Mouse (Mus musculus) erythroblast, embryonic 14.5 days (primary cell): ENCODE measurements around the gene Fblim1.

ENCODE experiments used
- GATA1 ChIP-seq: IDR thresholded peaks from 2 replicates; pipeline ENCODE4 v1.6.1; 2012; ENCODE audit warnings: low read length, inconsistent platforms, mixed read lengths
- TAL1 ChIP-seq: IDR thresholded peaks from 3 replicates; pipeline ENCODE4 v1.6.1; 2012; ENCODE audit warnings: low read length, inconsistent platforms, mixed read lengths

DNA sequence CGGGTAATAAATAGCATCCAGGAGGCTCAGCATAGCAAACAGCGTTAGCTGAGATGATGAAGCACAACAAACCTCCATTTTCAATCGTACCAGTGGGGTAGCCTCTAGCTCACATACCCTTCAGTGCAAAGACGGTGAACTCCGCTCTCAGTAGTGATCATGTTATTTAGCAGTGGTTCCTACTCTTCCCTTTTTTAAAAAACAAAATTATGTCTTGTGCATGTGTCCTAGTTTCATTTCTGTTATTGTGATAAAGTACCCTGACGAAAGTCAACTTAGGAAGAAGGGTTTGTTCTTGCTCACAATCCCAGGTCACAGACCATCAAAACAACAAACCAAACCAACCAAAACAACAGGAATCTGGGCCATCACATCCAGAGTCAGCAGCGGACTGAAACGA is 40.1 kb upstream of the Fblim1 start:
- TF ChIP-seq TAL1, result no peak
- no peak for TF ChIP-seq GATA1
